ENCODE assay signal across 15 mouse cellular contexts in the genomic region with DNA sequence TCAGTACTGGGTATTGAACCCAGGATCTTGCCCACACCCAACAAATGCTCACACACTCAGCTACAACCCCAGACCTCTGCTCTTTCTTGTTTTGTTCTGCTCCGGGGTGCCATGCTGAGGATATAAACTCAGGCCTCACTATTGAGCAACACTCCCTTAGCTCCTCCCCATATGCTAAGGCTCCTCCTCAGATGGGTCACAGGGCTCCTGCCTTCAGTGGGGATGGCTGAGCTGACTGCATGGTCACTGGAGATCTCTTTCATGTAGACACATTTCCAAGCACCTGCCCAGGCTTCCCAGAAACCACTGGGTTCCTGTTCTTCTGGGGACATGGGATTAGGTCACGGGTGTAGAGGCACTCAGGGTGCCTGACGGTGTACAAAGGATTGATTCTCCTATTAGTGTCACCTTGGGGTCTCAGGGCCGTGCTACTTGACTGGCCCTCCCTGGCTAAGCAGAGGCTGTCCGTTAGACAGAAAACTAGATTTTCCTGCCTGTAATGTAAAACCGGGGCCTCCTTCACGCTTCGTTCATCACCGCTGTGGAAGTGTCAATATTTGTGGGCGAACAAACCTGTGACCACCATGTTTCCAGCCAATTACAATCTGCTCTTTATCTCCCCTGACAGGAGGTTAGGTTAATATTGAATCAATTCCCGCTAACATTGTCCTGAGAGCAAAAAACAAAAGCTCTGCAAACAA.
A peak's percentile ranks its signal among the peaks of the same experiment; 100 is the strongest.
DNase-seq lines count a peak whose midpoint lies in the region; ATAC-seq and TF ChIP-seq lines count a peak whose summit lies in the region.
"Had no signal": no experiment of that assay in that cellular context is flagged by ENCODE, and none has a peak within 500 bp of the region (broad histone marks: within the 10 kb centered on the region; RNA-seq: fewer than 3 reads in every experiment).

No protein-coding gene starts in this region.

- DNase-seq in kidney, postnatal 36 days = no peak
- DNase-seq in neural tube, embryonic 10.5 days (ENCODE audit: extremely low spot score, low spot score) = peak; percentile 28
- DNase-seq in midbrain, embryonic 14.5 days = peak; percentile 37
- no peak for DNase-seq in heart, adult 18-20 months
- no peak for DNase-seq in thymus, adult 2 months
- DNase-seq: adrenal gland, postnatal 10 days; cerebellum, adult 8-10 months; gastrocnemius, postnatal 36 days; kidney, adult 11 months; lung, adult 2 months; right cerebral cortex, postnatal 14 days had no signal

- peaks cover 11% of the 10 kb centered on the region for H3K4me1 ChIP-seq in kidney, embryonic 16.5 days (ENCODE audit: insufficient read depth, low read length)
- H3K4me1 ChIP-seq in neural tube, embryonic 15.5 days = peaks cover 12% of the 10 kb centered on the region
- peaks cover 8% of the 10 kb centered on the region; the same call in 1 of the 2 replicates for H3K4me1 ChIP-seq in midbrain, embryonic 14.5 days (ENCODE audit: control insufficient read depth, insufficient read depth, low read length)
- no peaks in the 10 kb centered on the region for H3K4me1 ChIP-seq in thymus, adult 2 months (replicated peaks; ENCODE audit: control insufficient read depth, insufficient read depth, low read length)

- peaks cover 3% of the 10 kb centered on the region; the same call in 1 of the 2 replicates for H3K9me3 ChIP-seq in kidney, embryonic 16.5 days (ENCODE audit: low read length)
- H3K9me3 ChIP-seq in neural tube, embryonic 15.5 days (replicated peaks) = no peaks in the 10 kb centered on the region
- no peaks in the 10 kb centered on the region for H3K9me3 ChIP-seq in midbrain, embryonic 14.5 days (ENCODE audit: control insufficient read depth, low read length)

- ATAC-seq in kidney, embryonic 16.5 days (ENCODE audit: low FRiP score, low TSS enrichment) = peak; percentile 76
- no peak for ATAC-seq in neural tube, embryonic 15.5 days (ENCODE audit: low FRiP score)
- no peak for ATAC-seq in midbrain, embryonic 14.5 days (ENCODE audit: low FRiP score, low TSS enrichment)

- no peaks in the 10 kb centered on the region for H3K36me3 ChIP-seq in kidney, embryonic 16.5 days (ENCODE audit: insufficient read depth, low read length)
- no peaks in the 10 kb centered on the region for H3K36me3 ChIP-seq in neural tube, embryonic 15.5 days
- H3K36me3 ChIP-seq in midbrain, embryonic 14.5 days (ENCODE audit: control insufficient read depth, insufficient read depth, low read length) = no peaks in the 10 kb centered on the region
- H3K36me3 ChIP-seq in thymus, adult 2 months (ENCODE audit: control insufficient read depth, insufficient read depth, low read length) = no peaks in the 10 kb centered on the region
- H3K36me3 ChIP-seq: G1E had no signal

- H3K27me3 ChIP-seq in kidney, embryonic 16.5 days (ENCODE audit: insufficient read depth, low read length) = peaks cover 10% of the 10 kb centered on the region; the same call in 1 of the 2 replicates
- peaks cover 4% of the 10 kb centered on the region; the same call in 1 of the 2 replicates for H3K27me3 ChIP-seq in neural tube, embryonic 15.5 days (replicated peaks)
- no peaks in the 10 kb centered on the region for H3K27me3 ChIP-seq in midbrain, embryonic 14.5 days (ENCODE audit: control insufficient read depth, insufficient read depth, low read length)
- no peaks in the 10 kb centered on the region for H3K27me3 ChIP-seq in thymus, adult 2 months (ENCODE audit: control insufficient read depth, insufficient read depth, low read length)

- no peak overlapping the region for H3K9ac ChIP-seq in kidney, embryonic 16.5 days (replicated peaks; ENCODE audit: low read length)
- H3K9ac ChIP-seq in neural tube, embryonic 15.5 days (replicated peaks) = no peak overlapping the region
- H3K9ac ChIP-seq in midbrain, embryonic 14.5 days (replicated peaks; ENCODE audit: low read length) = no peak overlapping the region

- TF ChIP-seq POLR2A in thymus, adult 2 months (IDR thresholded peaks at IDR 0.05; ENCODE audit: control insufficient read depth, extremely low read depth, insufficient read depth, low read length, poor library complexity) = no peak

- H3K4me2 ChIP-seq in kidney, embryonic 16.5 days (replicated peaks; ENCODE audit: low read depth, low read length) = no peak overlapping the region
- no peak overlapping the region for H3K4me2 ChIP-seq in neural tube, embryonic 15.5 days
- no peak overlapping the region for H3K4me2 ChIP-seq in midbrain, embryonic 14.5 days (ENCODE audit: low read length)

- no peak for TF ChIP-seq CTCF in thymus, adult 2 months (IDR thresholded peaks at IDR 0.05; ENCODE audit: borderline replicate concordance, control insufficient read depth, extremely low read depth, insufficient read depth, low read length, poor library complexity)

- WGBS in kidney, embryonic 16.5 days = 25% methylated on average over 11 of the region's 11 CpGs
- 37% methylated on average over 11 of the region's 11 CpGs for WGBS in neural tube, embryonic 15.5 days
- 49% methylated on average over 11 of the region's 11 CpGs for WGBS in midbrain, embryonic 14.5 days
- WGBS in thymus, adult 2 months = 87% methylated on average over 11 of the region's 11 CpGs

- H3K27ac ChIP-seq in kidney, embryonic 16.5 days (ENCODE audit: low read length) = no peak overlapping the region
- H3K27ac ChIP-seq in neural tube, embryonic 15.5 days (replicated peaks) = no peak overlapping the region
- H3K27ac ChIP-seq in midbrain, embryonic 14.5 days (replicated peaks; ENCODE audit: low read depth, low read length) = peak overlapping the region; percentile 41; the same call in 1 of the 2 replicates
- no peak overlapping the region for H3K27ac ChIP-seq in thymus, adult 2 months (ENCODE audit: control insufficient read depth, insufficient read depth, low read length)
- H3K27ac ChIP-seq: left cerebral cortex, adult 2 months had no signal

- H3K4me3 ChIP-seq in kidney, embryonic 16.5 days (ENCODE audit: low read length) = no peak overlapping the region
- no peak overlapping the region for H3K4me3 ChIP-seq in neural tube, embryonic 15.5 days (replicated peaks)
- H3K4me3 ChIP-seq in midbrain, embryonic 14.5 days (replicated peaks; ENCODE audit: low read depth, low read length) = no peak overlapping the region
- no peak overlapping the region for H3K4me3 ChIP-seq in thymus, adult 2 months (ENCODE audit: control insufficient read depth, insufficient read depth, low read length)
- H3K4me3 ChIP-seq: left cerebral cortex, adult 2 months had no signal

Comparison
In these comparisons a context has a peak if more than half of its experiments do, and no peak if none do; other contexts are left out.
1. DNase-seq: peak in neural tube, embryonic 10.5 days (single experiment) and midbrain, embryonic 14.5 days (single experiment); none in kidney, postnatal 36 days (0 of 2), heart, adult 18-20 months (0 of 2) and thymus, adult 2 months (single experiment).